Mouse (Mus musculus) lung, postnatal 0 days (tissue): ENCODE measurements around the gene Plaur.

Experiments
- CTCF ChIP-seq: IDR thresholded peaks from 2 replicates; pipeline ENCODE4 v1.5.1; 2016; ENCODE audit warnings: antibody characterized with exemption, mild to moderate bottlenecking
- EP300 ChIP-seq: IDR thresholded peaks from 2 replicates; pipeline ENCODE4 v1.6.1; 2016; ENCODE audit warnings: antibody characterized with exemption, mild to moderate bottlenecking, control low read depth

DNA sequence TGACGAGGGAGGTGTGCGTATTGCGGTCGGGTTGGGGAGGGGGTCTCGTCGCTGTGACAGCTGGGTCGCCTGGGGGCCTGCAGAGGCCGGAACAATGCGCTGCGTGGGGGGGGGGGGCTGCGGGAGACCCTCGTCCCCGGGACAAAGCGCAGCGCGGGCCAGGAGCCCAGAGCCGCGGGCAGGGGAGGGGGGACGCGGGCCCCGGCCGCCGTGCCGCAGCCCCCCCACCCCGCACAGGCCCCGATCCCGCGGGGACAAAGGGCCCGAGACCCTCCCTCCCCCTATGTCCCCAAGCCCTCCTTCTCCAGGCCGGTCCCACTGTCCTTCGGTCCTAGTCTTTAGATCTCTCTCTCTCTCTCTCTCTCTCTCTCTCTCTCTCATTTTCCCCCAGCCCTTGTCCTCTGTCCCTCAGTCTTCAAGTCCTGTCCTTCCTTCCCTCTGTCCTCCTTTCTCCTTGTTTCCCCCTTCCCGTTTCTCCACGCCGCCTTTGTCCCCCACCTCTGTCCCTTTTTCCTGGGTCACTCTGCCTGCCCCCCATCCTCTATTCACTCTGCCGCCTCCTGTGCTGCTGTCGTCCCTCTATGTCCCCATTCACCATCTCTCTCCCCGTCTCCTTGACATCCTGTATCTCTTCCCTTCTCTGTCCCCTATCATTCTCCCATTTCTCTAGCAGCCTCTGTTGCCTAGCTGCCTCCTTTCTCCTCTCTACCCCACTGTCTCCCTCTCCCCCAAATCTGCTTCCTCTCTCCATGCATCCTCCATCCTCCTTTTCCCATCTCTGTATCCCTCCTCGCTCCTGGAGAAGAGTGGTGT is 20.1 kb downstream of the Plaur start:
- TF ChIP-seq CTCF (no peak), EP300 (no peak)
